Mouse (Mus musculus) bone marrow, adult 2 months (tissue): Measurements from ENCODE around the gene Ammecr1.

ENCODE experiments used
- CTCF ChIP-seq: fragments of 200-500 bp; IDR thresholded peaks from 2 replicates; pipeline ENCODE4 v1.5.1; 2011; ENCODE audit warnings: low read length, control low read depth; ENCODE audit not compliant: control insufficient read depth, insufficient read depth
- POLR2A ChIP-seq: fragments of 200-500 bp; IDR thresholded peaks from 2 replicates; pipeline ENCODE4 v1.6.1; 2011; ENCODE audit warnings: low read depth, mild to moderate bottlenecking, control low read depth, low read length, borderline replicate concordance; ENCODE audit not compliant: control insufficient read depth

DNA sequence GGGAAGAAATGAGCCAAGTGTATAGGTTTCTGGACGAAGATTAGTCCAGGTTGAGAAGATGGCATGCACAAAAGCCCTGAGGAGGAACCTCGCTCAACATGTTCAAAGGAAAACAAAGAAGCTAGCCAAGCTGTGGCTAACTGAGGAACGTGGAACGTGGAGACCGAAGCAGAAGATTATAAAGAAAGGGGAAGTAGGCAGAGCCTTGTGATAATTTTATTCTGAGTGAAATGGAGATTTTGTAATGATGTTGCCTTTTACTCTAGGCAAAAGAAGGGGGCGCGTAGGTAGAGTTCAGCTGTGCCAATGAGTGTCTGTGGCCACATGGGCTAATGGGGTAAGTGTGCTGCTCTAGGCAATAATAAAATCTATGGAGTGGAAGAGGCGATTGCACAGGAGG lies 62.7 kb downstream of the Ammecr1 start:
- no peak for TF ChIP-seq CTCF
- TF ChIP-seq POLR2A: no peak
